Mouse (Mus musculus): Measurements from ENCODE around the gene Tmem45b. TPM values are rescaled to one million over a fixed set of nuclear protein-coding genes. Genes with fewer than 3 reads are reported as not detected.

Gene Tmem45b
- polyA plus RNA-seq, 3 experiments from 2014 or later = 0.16 TPM; not detected in 2

GRCm38 (mm10) chr9:31400441-31400840 lies 63.8 kb downstream of the Tmem45b start:
- ATAC-seq = peak; percentile 86

- no peak for ATAC-seq
These were observed 77.1 kb downstream of the Tmem45b start for GRCm38 (mm10) chr9:31387206-31387605.

GRCm38 (mm10) chr9:31386368-31387180 lies 77.7 kb downstream of the Tmem45b start:
- peak; percentile 19 for ATAC-seq

- ATAC-seq = peak; percentile 98
These were observed 78.3 kb downstream of the Tmem45b start, which contains the start of gene Nfrkb for GRCm38 (mm10) chr9:31385947-31386354. Gene Nfrkb, plus strand, starts transcription at chr9:31386192.

- peak; percentile 24 for ATAC-seq
These were observed 78.8 kb downstream of the Tmem45b start for GRCm38 (mm10) chr9:31385500-31385869.

- ATAC-seq = no peak
These were observed 79.3 kb downstream of the Tmem45b start for GRCm38 (mm10) chr9:31384786-31385499.

GRCm38 (mm10) chr9:31376661-31377060 lies 87.6 kb downstream of the Tmem45b start:
- ATAC-seq = no peak

Other genes starting within 250 kb of the Tmem45b start
- gene Prdm10, start 183.9 kb downstream of the Tmem45b start, polyA plus RNA-seq (2017; shearing (Covaris generic)) = 1 to 10 TPM; 7.7 to 9.0 (median 8.5) TPM
- gene Nfrkb, start 78.3 kb downstream of the Tmem45b start, polyA plus RNA-seq (2017; shearing (Covaris generic)) = 10 to 100 TPM; 23.7 to 39.8 (median 36.9) TPM